Mouse (Mus musculus) stomach, postnatal 0 days (tissue): ENCODE measurements at regions not wholly inside any gene's neighbourhood (a gene's known extent, or its start where the extent isn't known, plus 50 kb on each side); places are given as distances from the start of the nearest gene placed in this dataset.

ENCODE experiments used
- CTCF ChIP-seq: IDR thresholded peaks from 2 replicates; pipeline ENCODE4 v1.5.1; 2016; ENCODE audit warnings: antibody characterized with exemption, low read depth, mild to moderate bottlenecking, moderate library complexity
- EP300 ChIP-seq: optimal IDR thresholded peaks from 2 replicates; pipeline ENCODE3; 2016; ENCODE audit warnings: antibody characterized with exemption

GRCm38 (mm10) chr2:159088196-159088595, 293.6 kb downstream of the Dhx35 start:
- no peak for TF ChIP-seq CTCF
- no peak for TF ChIP-seq EP300
